Mouse (Mus musculus) kidney, adult 9 months (tissue): ENCODE data around the gene Prkar1b.

Experiments used
- DNase-seq: peaks from one replicate; pipeline ENCODE4 v3.0.0; 2022

Gene Prkar1b

DNA sequence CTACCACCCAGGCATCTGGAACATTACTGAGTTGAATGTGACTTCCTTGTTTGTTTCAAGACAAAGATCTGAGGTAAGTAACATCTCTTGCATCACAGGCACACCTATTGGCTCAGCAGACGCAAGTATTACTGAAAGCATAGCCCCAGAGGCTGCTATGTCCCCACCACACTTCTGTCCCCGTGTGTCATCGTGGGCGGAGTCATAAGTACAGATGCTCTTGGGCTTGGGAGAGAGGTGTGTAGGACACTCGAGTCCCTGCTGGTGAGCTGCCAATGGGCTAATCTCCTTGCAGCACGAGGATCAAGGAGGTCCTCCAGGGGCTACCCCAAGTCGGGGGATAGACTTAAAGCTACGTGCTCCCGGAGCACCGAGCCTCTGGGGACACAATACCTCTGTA, 96.6 kb downstream of the Prkar1b start:
- no peak for DNase-seq

DNA sequence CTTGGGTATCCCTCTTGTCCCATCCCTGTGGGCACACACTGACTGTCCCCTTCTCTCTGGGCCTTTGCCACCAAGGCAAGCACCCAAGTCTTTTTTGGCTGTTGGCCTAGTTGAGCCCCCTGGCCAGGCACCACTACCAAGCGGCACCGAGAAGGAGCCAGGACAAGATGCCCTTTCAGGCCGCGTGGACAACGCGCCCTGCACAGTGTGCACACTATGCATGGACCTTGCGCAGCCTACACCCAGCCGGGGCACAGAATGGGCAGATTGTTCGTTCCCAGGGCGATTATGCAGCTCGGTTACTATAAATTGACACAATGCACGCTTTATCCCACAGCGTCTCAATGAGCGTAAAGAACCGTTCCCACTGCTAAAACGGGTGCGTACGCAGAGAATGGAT, 98.5 kb downstream of the Prkar1b start:
- no peak for DNase-seq

GRCm38 (mm10) chr5:139049367-139049766, 100.4 kb downstream of the Prkar1b start:
- no peak for DNase-seq

GRCm38 (mm10) chr5:139047171-139047570, 102.6 kb downstream of the Prkar1b start:
- no peak for DNase-seq

DNA sequence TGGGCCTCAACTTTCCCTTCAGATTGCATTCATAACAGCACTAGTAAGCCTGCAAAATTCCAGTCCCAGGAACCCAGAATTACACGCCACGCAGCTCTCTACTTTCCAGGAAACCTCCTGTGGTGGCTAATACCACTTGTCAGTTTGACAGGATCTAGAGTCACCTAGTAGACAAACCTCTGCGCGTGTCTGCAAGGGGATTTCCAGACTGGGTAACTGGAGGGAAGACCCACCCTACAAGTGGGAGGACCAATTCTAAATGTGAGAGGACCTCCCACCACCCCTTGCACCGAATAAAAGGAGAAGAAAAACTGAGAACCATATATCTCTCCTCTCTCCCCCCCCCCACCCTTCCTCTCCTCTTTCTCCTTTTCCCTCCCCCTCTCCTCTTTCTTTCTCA, 103.2 kb downstream of the Prkar1b start:
- no peak for DNase-seq

GRCm38 (mm10) chr5:139043546-139043945, 106.3 kb downstream of the Prkar1b start:
- DNase-seq: peak; percentile 10

DNA sequence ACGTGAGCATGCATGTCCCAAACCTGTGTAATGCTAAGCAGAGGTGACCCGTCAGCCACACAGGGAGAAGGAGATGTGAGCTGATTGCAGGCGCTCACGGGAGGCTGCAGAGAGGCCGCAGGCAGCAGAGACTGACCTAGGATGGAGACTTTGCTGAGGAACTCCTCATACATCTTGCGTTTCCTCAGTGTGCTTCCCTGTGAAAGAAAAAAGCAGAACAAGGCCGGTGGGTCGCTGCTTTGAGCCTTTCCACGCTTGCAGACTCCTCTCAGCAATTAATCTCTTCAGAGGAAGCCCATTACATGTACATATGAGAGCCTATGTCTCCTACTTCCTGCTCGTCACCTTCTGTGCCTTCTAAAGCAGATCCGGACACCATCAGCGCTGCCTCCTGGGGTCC, 107.5 kb downstream of the Prkar1b start:
- DNase-seq: no peak

- no peak for DNase-seq
These were observed 114.6 kb downstream of the Prkar1b start for GRCm38 (mm10) chr5:139035171-139035570.

GRCm38 (mm10) chr5:139034746-139035145, 115.1 kb downstream of the Prkar1b start:
- no peak for DNase-seq

GRCm38 (mm10) chr5:139033406-139034317, 116.1 kb downstream of the Prkar1b start:
- DNase-seq: peak; percentile 28

GRCm38 (mm10) chr5:139027603-139028002, 122.2 kb downstream of the Prkar1b start:
- peak; percentile 37 for DNase-seq

DNA sequence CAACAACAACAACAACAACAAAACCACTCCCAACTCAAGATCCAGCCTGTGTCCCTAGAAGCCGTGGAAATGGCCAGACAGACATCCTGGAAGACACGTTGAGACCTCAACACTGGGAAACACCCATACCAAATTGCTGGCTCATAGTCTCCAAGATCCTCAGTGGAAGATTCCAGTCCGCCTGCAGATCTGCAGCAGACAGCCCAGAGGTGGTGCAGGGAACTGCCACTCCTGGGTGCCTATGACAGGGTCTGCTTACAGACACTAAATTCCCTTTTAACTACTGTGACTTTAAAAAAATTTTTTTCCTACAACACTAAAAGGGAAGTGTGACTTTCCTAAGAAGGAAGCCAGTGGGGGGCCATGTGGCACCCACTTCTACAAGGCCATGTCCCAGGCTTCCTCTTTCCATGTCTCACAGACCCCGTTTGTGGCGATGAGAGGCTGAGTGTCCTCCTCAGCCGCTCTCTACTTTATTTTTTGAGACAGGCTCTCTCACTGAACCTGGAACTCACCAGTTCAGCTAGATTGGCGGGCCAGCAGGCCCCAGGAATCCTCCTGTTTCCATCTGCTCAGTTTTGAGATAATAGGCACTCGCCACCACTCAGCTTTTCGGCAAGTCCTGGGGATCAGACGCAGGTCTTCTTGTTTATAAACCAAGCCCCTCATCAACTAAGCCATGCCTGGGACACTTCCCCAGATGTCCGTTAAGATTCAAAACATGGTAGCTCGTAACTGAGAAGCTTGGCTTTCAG, 125.3 kb downstream of the Prkar1b start:
- DNase-seq: no peak

DNA sequence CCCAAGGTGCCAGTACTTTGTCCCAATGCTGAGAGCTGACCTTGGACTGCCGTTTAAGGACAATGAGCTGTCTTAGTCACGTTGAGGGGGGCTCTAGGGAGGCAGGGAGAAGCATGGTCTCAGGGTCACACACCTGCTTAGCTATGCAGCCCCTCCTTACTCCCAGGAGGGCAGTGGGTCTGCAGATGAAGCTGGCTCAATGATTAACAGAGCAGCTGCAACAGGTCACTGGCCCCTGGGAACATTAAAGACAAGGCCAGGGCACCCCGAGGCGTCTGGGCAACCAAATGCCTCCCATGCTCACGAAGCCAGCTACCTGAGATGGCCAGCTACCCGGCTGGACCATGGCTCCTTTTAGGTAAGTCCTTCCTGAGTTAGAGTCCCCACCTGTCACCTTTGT, 129.2 kb downstream of the Prkar1b start:
- peak; percentile 62 for DNase-seq

- peak; percentile 92 for DNase-seq
These were observed 132.3 kb downstream of the Prkar1b start for GRCm38 (mm10) chr5:139017371-139018124.

DNA sequence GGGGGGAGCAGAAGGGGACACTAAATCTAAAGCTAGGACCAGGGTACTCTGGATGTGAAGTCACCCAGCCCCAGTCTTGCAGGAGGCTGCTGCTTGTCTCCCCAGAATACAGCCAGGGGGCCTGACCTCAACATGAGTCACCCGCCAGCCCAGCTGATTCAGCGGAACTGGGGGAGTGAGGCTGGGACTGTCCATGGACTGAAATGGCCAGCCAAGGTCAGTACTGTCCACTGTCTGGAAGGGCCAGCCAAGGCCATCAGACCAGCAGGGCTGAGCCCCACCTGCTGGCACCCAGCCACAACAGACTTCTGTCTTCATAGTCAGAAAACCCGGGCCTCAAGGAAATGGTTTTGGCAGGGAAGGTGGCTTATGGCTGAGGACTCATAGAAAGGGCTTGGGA, 134.7 kb downstream of the Prkar1b start:
- peak; percentile 79 for DNase-seq

GRCm38 (mm10) chr5:139010649-139011048, 139.2 kb downstream of the Prkar1b start:
- no peak for DNase-seq

- DNase-seq: peak; percentile 82
These were observed 142.5 kb downstream of the Prkar1b start for GRCm38 (mm10) chr5:139007141-139007775.

DNA sequence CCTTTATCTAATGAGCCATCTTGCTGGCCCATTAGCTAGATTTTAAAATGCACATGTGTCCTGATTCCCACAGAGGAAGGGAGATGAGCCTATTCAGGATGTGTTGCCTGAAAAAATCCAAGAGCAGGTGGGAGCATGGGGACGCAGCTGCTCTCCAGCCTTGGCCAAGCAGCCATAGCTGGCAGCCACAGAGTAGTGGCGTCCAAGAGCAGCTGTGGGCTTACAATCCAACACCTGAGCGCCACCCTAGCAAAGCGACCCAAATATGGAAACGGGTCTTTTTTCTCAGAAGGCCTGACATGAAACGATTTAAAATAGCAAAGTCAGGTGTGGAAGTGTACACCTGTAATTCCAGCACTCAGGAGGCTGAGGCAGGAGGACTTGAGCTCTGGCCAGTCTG, 145.2 kb downstream of the Prkar1b start:
- DNase-seq: no peak

DNA sequence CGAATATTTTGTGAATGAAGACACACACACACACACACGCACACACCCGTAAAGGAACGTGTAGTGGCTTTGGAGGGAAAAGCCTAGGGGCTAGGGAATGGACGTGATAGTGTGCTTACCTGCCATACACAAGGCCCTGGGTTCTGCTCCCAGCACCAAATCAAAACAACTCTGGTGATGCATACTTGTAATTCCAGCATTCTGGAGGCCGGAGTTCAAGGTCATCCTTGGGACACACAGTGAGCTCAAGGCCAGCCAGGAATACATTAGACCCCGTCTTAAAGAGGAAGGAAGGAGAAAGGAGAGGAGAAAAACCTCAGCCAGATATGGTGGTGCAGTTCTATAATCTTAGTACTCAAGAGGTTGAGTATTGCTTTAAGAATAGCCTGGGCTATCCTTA, 150.1 kb downstream of the Prkar1b start:
- DNase-seq: no peak

GRCm38 (mm10) chr5:138997936-138998580, 151.7 kb downstream of the Prkar1b start:
- DNase-seq: peak; percentile 59

DNA sequence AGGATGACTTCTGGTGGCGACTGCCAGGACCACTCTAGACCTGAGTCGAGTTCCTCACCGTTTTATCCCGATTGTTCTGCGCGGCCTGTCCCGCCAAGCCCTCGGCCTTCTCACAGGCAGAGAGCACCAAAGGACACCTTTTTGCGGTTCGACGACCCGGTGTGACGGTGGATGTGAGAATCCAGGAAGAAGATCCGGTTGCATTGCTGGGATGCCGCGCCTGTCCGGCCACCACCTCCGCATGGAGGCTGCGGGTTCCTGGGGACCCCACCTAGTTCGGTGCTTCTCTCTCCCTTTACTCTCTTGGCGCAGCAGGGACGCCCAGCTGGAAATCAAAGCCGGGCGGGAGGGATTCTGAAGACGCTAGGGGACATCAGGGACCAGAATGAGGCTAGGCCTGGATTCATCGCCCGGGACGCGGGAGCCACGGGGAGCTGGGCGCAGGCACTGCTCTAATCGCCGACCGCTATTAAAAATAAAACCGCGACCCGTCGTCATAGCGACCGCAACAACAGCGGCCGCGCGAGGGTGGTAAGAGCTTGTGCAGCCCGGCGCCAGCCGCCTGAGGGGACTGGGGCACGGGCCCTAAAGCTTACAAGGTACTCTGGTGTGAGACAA, 152.5 kb downstream of the Prkar1b start, which contains the start of gene Pdgfa:
TSS of gene Pdgfa (minus strand) at position 200 of the 618 bp plus-strand sequence.
- peak; percentile 50 for DNase-seq
